Mouse (Mus musculus) midbrain, embryonic 16.5 days (tissue): ENCODE data around the gene Hk2. TPM values are rescaled to one million over a fixed set of nuclear protein-coding genes. Genes with fewer than 3 reads are reported as not detected.
A peak's percentile ranks its signal among the peaks of the same experiment; 100 is the strongest.
"Not testable (repeated sequence)": the region's sequence is repeated elsewhere in the genome, so short reads cannot be mapped to it uniquely, and the experiment has no call there.

Experiments
- ATAC-seq: fragments of 200-750 bp; cut with Nextera tagmentation; 2 replicates; pipeline ENCODE4 v1.8.0; 2017; ENCODE audit warnings: moderate TSS enrichment
- H3K27ac ChIP-seq: fragments of 300-500 bp; sonication (generic); 2 replicates; pipeline ENCODE4 v1.5.1; 2014; ENCODE audit warnings: mild to moderate bottlenecking, low read length, mixed read lengths
- H3K27me3 ChIP-seq: fragments of 300-500 bp; sonication (generic); 2 replicates; pipeline ENCODE4 v1.6.1; 2014; ENCODE audit warnings: low read depth, low read length, mixed read lengths; ENCODE audit not compliant: control insufficient read depth, insufficient read depth
- H3K36me3 ChIP-seq: fragments of 300-500 bp; sonication (generic); 2 replicates; pipeline ENCODE4 v1.6.1; 2014; ENCODE audit warnings: mild to moderate bottlenecking, low read length, moderate library complexity, mixed read lengths; ENCODE audit not compliant: control insufficient read depth, insufficient read depth
- H3K4me1 ChIP-seq: fragments of 300-500 bp; sonication (generic); 2 replicates; pipeline ENCODE4 v1.6.1; 2014; ENCODE audit warnings: mild to moderate bottlenecking, low read length, mixed read lengths; ENCODE audit not compliant: control insufficient read depth, insufficient read depth
- H3K4me2 ChIP-seq: fragments of 300-500 bp; sonication (generic); 2 replicates; pipeline ENCODE4 v1.6.1; 2014; ENCODE audit warnings: mild to moderate bottlenecking, low read length, mixed read lengths
- H3K4me3 ChIP-seq: fragments of 300-500 bp; sonication (generic); 2 replicates; pipeline ENCODE4 v1.5.1; 2014; ENCODE audit warnings: low read depth, mild to moderate bottlenecking, low read length, moderate library complexity, mixed read lengths
- H3K9ac ChIP-seq: fragments of 300-500 bp; sonication (generic); 2 replicates; pipeline ENCODE4 v1.6.1; 2014; ENCODE audit warnings: low read depth, low read length, mixed read lengths
- H3K9me3 ChIP-seq: fragments of 300-500 bp; sonication (generic); replicated peaks from 2 replicates; pipeline ENCODE4 v1.6.1; 2014; ENCODE audit warnings: mild to moderate bottlenecking, low read length, mixed read lengths; ENCODE audit not compliant: control insufficient read depth, poor library complexity, severe bottlenecking
- WGBS: fragments of 180-500 bp; shearing (Covaris S2); extraction: QIAGEN DNeasy Blood & Tissue Kit; methylation state at CpG from one replicate; pipeline ENCODE4 v1.1.7; 2014; 5-methylcytosine and 5-hydroxymethylcytosine counted together
- polyA plus RNA-seq: library from polyadenylated mRNA; unstranded; fragments of >200 nt; fragmentation: Nextera tagmentation; extraction: Ambion mirVana; gene quantifications from 2 replicates; pipeline ENCODE4 v1.2.1, GENCODE M21; 2015

Hk2 gene
- polyA plus RNA-seq, 1 experiment from 2014 or later: 1.7 TPM

DNA sequence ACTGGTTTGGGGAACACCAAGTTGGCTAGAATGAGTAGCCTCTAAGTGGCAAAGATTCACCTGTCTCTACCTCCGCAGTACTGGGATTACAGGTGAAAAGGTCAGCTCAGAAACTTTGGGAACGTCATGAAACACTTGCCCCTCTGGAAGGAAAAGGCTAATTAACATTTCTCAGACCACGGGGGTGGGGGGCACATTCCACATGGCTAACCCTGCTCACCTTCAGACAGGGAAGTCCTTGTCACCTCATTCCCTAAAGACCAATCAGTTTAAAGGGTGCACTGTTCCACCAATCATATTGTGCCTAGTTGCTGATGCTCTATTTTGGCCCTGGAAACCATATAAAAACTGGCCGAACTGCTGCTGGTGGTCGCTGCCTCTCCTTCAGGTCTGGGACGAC is 73.0 kb downstream of the Hk2 start:
- no peak overlapping the region for H3K9ac ChIP-seq
- no peak for ATAC-seq
- no peaks in the 10 kb centered on the region for H3K36me3 ChIP-seq
- H3K4me2 ChIP-seq: no peak overlapping the region
- H3K9me3 ChIP-seq: no peaks in the 10 kb centered on the region
- H3K4me3 ChIP-seq: no peak overlapping the region
- peaks cover 9% of the 10 kb centered on the region for H3K4me1 ChIP-seq
- 79% methylated on average over 6 of the region's 6 CpGs for WGBS
- H3K27me3 ChIP-seq: no peaks in the 10 kb centered on the region
- H3K27ac ChIP-seq: no peak overlapping the region

- Histone ChIP-seq H3K9me3 (no peaks in the 10 kb centered on the region), H3K27me3 (no peaks in the 10 kb centered on the region), H3K36me3 (no peaks in the 10 kb centered on the region), H3K27ac (no peak overlapping the region; the same call in 1 of the 2 replicates), H3K4me1 (peaks cover 9% of the 10 kb centered on the region), H3K4me3 (no peak overlapping the region), H3K4me2 (0 out of 2 replicates have a peak overlapping the region, but pooled peaks have one; percentile 9), H3K9ac (no peak overlapping the region)
- 11% methylated on average over 5 of the region's 5 CpGs for WGBS
- ATAC-seq: peak; percentile 64
These were observed 74.4 kb downstream of the Hk2 start for GRCm38 (mm10) chr6:82699831-82700230.

DNA sequence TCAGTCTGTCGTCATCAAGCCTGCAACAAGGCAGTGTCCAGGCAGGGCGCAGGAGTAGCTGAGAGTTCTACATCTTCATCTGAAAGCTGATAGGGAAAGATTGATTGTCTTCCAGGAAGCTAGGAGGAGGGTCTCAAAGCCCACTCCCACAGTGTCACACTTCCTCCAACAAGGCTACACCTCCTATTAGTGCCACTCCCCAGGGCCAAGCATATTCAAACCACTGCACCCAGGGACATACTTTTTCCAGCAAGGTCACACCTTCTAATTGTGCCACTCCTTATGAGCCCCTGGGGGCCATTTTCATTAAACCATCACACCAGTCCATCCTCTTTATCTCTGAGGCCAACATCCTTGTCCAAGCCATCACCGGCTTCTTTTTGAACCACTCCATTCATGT is 77.5 kb downstream of the Hk2 start:
- 97% methylated on average over 3 of the region's 3 CpGs for WGBS
- no peak overlapping the region for H3K9ac ChIP-seq

DNA sequence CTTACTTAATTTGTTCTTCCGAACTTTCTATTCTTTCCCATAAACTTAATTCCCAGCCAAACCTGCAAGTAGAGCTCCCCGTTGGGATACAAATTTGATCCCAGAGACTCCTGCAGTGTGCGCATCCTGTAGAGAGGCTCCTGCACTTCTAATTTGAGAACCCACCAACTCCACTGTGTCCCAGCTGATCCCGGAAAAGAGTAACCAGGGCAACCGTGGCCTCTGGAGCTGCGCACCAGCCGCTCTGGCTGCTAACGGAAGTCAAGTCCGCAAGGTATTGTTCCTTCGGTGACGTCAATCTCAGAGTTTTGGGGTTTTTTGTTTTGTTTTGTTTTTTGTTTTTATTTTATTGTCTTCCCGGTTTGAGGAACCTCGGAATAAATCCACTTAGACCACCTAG is 79.6 kb downstream of the Hk2 start:
- no peak for ATAC-seq
- no peaks in the 10 kb centered on the region for H3K9me3 ChIP-seq
- no peaks in the 10 kb centered on the region for H3K36me3 ChIP-seq
- no peak overlapping the region for H3K9ac ChIP-seq
- peak overlapping the region; percentile 10; the same call in 1 of the 2 replicates for H3K4me2 ChIP-seq
- H3K4me3 ChIP-seq: no peak overlapping the region
- H3K4me1 ChIP-seq: no peaks in the 10 kb centered on the region
- no peak overlapping the region for H3K27ac ChIP-seq
- 39% methylated on average over 13 of the region's 13 CpGs for WGBS
- no peaks in the 10 kb centered on the region for H3K27me3 ChIP-seq

More for the DNA sequence above, 77.5 kb downstream of the Hk2 start:
- H3K27me3 ChIP-seq: no peaks in the 10 kb centered on the region
- H3K4me3 ChIP-seq: no peak overlapping the region
- H3K36me3 ChIP-seq: no peaks in the 10 kb centered on the region
- no peak for ATAC-seq
- no peaks in the 10 kb centered on the region for H3K9me3 ChIP-seq
- peaks cover 9% of the 10 kb centered on the region for H3K4me1 ChIP-seq
- H3K4me2 ChIP-seq: no peak overlapping the region
- H3K27ac ChIP-seq: no peak overlapping the region

- H3K9me3 ChIP-seq: no peaks in the 10 kb centered on the region
- H3K4me3 ChIP-seq: no peak overlapping the region
- H3K4me1 ChIP-seq: no peaks in the 10 kb centered on the region
- H3K9ac ChIP-seq: no peak overlapping the region
- WGBS: 94% methylated on average over 4 of the region's 4 CpGs
- no peak for ATAC-seq
- no peak overlapping the region for H3K4me2 ChIP-seq
- H3K27me3 ChIP-seq: no peaks in the 10 kb centered on the region
- no peak overlapping the region for H3K27ac ChIP-seq
- no peaks in the 10 kb centered on the region for H3K36me3 ChIP-seq
These were observed 84.8 kb downstream of the Hk2 start for GRCm38 (mm10) chr6:82689474-82689873.

- H3K27me3 ChIP-seq, H3K4me2 ChIP-seq, H3K27ac ChIP-seq, H3K9me3 ChIP-seq, H3K4me3 ChIP-seq, H3K36me3 ChIP-seq, H3K9ac ChIP-seq, H3K4me1 ChIP-seq, ATAC-seq: not testable (repeated sequence)
- WGBS: 41% methylated on average over 5 of the region's 5 CpGs
These were observed 85.7 kb downstream of the Hk2 start for GRCm38 (mm10) chr6:82688586-82688985.

DNA sequence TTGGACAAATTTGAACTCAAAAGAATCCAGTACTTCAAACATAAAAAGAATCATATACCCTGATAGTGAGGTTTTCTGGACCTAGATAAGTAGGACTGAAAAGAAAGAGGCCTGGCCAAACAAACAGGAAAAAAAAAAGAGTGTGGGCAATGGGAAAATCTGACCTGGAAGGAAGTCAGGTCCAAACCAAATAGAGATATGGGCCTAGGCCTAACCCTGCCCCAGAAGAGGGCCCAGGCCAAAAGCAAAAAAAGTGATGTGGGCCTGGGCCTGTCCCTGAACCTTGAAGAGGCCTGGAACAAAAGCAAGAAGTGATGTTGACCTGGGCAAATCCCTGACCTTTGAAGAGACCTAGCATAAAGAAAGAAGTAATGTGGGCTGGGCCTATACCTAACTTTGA is 90.1 kb downstream of the Hk2 start:
- Histone ChIP-seq H3K4me2 (no peak overlapping the region), H3K27me3 (no peaks in the 10 kb centered on the region), H3K4me1 (no peaks in the 10 kb centered on the region), H3K9me3 (no peaks in the 10 kb centered on the region), H3K27ac (no peak overlapping the region), H3K4me3 (no peak overlapping the region), H3K36me3 (no peaks in the 10 kb centered on the region), H3K9ac (no peak overlapping the region)
- no peak for ATAC-seq

GRCm38 (mm10) chr6:82679286-82679685 is 95.0 kb downstream of the Hk2 start:
- WGBS: 84% methylated on average over 2 of the region's 2 CpGs
- ATAC-seq, H3K36me3 ChIP-seq, H3K4me3 ChIP-seq, H3K4me2 ChIP-seq, H3K9me3 ChIP-seq, H3K4me1 ChIP-seq, H3K27ac ChIP-seq, H3K27me3 ChIP-seq, H3K9ac ChIP-seq: not testable (repeated sequence)

DNA sequence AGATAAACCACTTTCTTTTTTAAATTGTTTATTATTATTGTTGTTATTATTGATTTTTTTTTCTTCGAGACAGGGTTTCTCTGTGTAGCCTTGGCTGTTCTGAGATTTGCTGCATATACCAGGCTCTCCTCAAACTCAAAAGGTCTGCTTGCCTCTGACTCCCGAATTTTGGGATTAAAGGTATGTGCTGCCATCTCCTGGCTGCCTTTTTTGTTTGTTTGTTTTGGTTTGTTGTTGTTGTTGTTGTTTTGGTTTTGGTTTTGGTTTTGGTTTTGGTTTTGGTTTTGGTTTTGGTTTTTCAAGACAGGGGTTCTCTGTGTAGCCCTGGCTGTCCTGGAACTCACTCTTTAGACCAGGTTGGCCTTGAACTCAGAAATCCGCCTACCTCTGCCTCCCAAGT is 96.6 kb downstream of the Hk2 start:
- not testable (repeated sequence) for H3K9me3 ChIP-seq, H3K4me3 ChIP-seq, H3K27me3 ChIP-seq, ATAC-seq, H3K4me2 ChIP-seq, H3K9ac ChIP-seq, H3K4me1 ChIP-seq, H3K36me3 ChIP-seq, H3K27ac ChIP-seq
- 76% methylated on average over 3 of the region's 3 CpGs for WGBS
